Mouse (Mus musculus): ENCODE data around the gene Slc17a2.

DNA sequence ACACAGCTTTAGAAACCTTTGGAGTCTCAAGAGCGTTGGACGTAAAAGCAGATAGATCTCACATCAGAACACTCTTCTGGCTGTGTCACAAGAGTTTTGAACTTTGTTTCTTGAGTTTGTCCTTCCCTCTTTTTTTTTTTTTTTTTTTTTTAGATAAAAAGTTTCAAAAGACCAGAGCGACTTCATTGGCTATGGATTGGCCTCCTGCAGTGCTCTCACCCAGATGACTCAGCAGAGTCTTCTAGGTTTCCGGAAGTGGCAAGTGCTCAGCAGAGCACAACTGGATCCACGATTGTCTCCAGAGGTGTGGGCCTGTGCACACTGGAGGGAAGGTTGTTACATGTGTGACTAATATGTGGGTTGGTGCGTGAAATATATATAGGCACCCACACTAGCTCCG lies 28.5 kb upstream of the Slc17a2 start:
- TF ChIP-seq CTCF (IDR thresholded peaks at IDR 0.05) (no peak), EP300 (IDR thresholded peaks at IDR 0.05) (no peak)
